Comparison of ENCODE assay signal across 8 mouse cellular contexts in the genomic region with DNA sequence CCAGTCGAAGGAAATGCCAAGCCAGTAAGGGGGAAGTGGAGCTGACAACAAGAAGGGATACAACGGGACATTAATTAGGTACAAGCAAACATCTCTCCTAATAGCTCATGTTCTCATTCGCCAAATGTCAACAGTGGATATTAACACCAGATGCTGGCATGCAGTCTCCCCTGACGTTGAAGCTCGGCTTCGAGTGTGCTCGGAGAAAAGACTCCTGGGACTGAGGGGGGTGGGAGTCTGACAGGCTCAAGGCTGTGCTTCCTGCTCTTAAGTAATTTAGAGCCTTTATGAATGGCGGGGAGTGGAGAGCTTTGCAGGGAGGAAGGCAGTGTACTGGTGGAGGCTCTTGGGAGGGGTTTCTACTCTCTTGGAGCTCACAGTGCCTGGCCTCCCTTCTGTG.
DNase-seq lines count a peak whose midpoint lies in the region.

No protein-coding gene starts in this region.

- DNase-seq in ovary, postnatal 10 days (ENCODE audit: low spot score): peak; percentile 7
- no peak for DNase-seq in ovary, adult 18-20 months (ENCODE audit: low spot score)
- DNase-seq in gastrocnemius, postnatal 14 days: peak; percentile 51
- DNase-seq in kidney, adult 9 months: peak; percentile 6
- peak; percentile 81 for DNase-seq in mesoderm, embryonic 11.5 days (ENCODE audit: low read depth, low spot score)
- no peak for DNase-seq in right cerebral cortex, postnatal 4 days
- DNase-seq in urinary bladder, adult 2 months (ENCODE audit: low spot score): no peak
- no peak for DNase-seq in adrenal gland, adult (ENCODE audit: inconsistent age in 2 of 2, low spot score in 1 of 2)

- intact Hi-C loops in gastrocnemius, postnatal 14 days (cut with DNase I; ENCODE audit: low total_unique reads): no loop called here

Comparison
In these comparisons a context has a peak if more than half of its experiments do, and no peak if none do; other contexts are left out.
1. DNase-seq: peak in ovary, postnatal 10 days (single experiment), gastrocnemius, postnatal 14 days (single experiment), kidney, adult 9 months (single experiment) and mesoderm, embryonic 11.5 days (single experiment); none in ovary, adult 18-20 months (single experiment), right cerebral cortex, postnatal 4 days (single experiment), urinary bladder, adult 2 months (single experiment) and adrenal gland, adult (0 of 2).